Comparison of ENCODE assay signal across 11 mouse cellular contexts in genomic region chr2:173027169-173027823, GRCm38 (mm10). TPM values are rescaled to one million over a fixed set of nuclear protein-coding genes. Genes with fewer than 3 reads are reported as not detected.
DNase-seq lines count a peak whose midpoint lies in the region; ATAC-seq and TF ChIP-seq lines count a peak whose summit lies in the region.
"Had no signal": no experiment of that assay in that cellular context is flagged by ENCODE, and none has a peak within 500 bp of the region (broad histone marks: within the 10 kb centered on the region; RNA-seq: fewer than 3 reads in every experiment).

No protein-coding gene starts in this region.

- H3K4me3 ChIP-seq in heart, embryonic 14.5 days (ENCODE audit: control insufficient read depth in 1 of 2, insufficient read depth in 1 of 2, low read depth in 1 of 2, low read length in 2 of 2): peak overlapping the region in 1 of 2 experiments; percentile 8; a peak in 1 of 4 replicates
- H3K4me3 ChIP-seq in G1E (ENCODE audit: low read depth, low read length): peak overlapping the region; percentile 94; the same call in 1 of the 2 replicates
- peak overlapping the region; percentile 98 for H3K4me3 ChIP-seq in liver, embryonic 12.5 days
- H3K4me3 ChIP-seq: kidney, embryonic 15.5 days; neural tube, embryonic 12.5 days had no signal

- H3K9me3 ChIP-seq in heart, embryonic 14.5 days (ENCODE audit: control insufficient read depth, low read length): no peaks in the 10 kb centered on the region
- H3K9me3 ChIP-seq in G1E (replicated peaks): no peaks in the 10 kb centered on the region
- no peaks in the 10 kb centered on the region for H3K9me3 ChIP-seq in liver, embryonic 12.5 days (replicated peaks)
- H3K9me3 ChIP-seq: kidney, embryonic 15.5 days; neural tube, embryonic 12.5 days had no signal

- H3K36me3 ChIP-seq in heart, embryonic 14.5 days (ENCODE audit: control insufficient read depth, insufficient read depth, low read length): peaks cover 85% of the 10 kb centered on the region
- H3K36me3 ChIP-seq in G1E (replicated peaks): peaks cover 100% of the 10 kb centered on the region
- peaks cover 99% of the 10 kb centered on the region for H3K36me3 ChIP-seq in liver, embryonic 12.5 days

- no peak for ATAC-seq in heart, embryonic 14.5 days (ENCODE audit: insufficient number of reproducible peaks, insufficient read depth, low FRiP score, low read depth)
- ATAC-seq in G1E (ENCODE audit: extremely low read depth, insufficient number of reproducible peaks, low FRiP score, poor library complexity, severe bottlenecking): no peak
- ATAC-seq in liver, embryonic 12.5 days: no peak
- ATAC-seq in activated CD4-positive, CD25-positive, alpha-beta regulatory T cell, adult 4 months: no peak

- H3K4me2 ChIP-seq in heart, embryonic 14.5 days (ENCODE audit: low read length): peak overlapping the region; percentile 84
- peak overlapping the region; percentile 91 for H3K4me2 ChIP-seq in liver, embryonic 12.5 days
- H3K4me2 ChIP-seq: kidney, embryonic 15.5 days; neural tube, embryonic 12.5 days had no signal

- no peak for TF ChIP-seq CTCF in G1E (IDR thresholded peaks at IDR 0.05; ENCODE audit: low read depth, low read length)

- no peaks in the 10 kb centered on the region for H3K27me3 ChIP-seq in heart, embryonic 14.5 days (ENCODE audit: control insufficient read depth, insufficient read depth, low read length)
- no peaks in the 10 kb centered on the region for H3K27me3 ChIP-seq in G1E (ENCODE audit: insufficient read depth, low read length)
- no peaks in the 10 kb centered on the region for H3K27me3 ChIP-seq in liver, embryonic 12.5 days (replicated peaks)
- H3K27me3 ChIP-seq: kidney, embryonic 15.5 days; neural tube, embryonic 12.5 days had no signal

- peaks cover 50 to 77% of the 10 kb centered on the region in 2 experiments for H3K4me1 ChIP-seq in heart, embryonic 14.5 days (ENCODE audit: control insufficient read depth in 2 of 2, insufficient read depth in 2 of 2, low read length in 2 of 2)
- peaks cover 93% of the 10 kb centered on the region for H3K4me1 ChIP-seq in G1E (ENCODE audit: insufficient read depth, low read depth, low read length)
- H3K4me1 ChIP-seq in liver, embryonic 12.5 days: peaks cover 97% of the 10 kb centered on the region

- peak overlapping the region; percentile 32 for H3K9ac ChIP-seq in heart, embryonic 14.5 days (ENCODE audit: low read length)
- H3K9ac ChIP-seq in liver, embryonic 12.5 days: peak overlapping the region; percentile 97
- H3K9ac ChIP-seq: kidney, embryonic 15.5 days had no signal

- DNase-seq in heart, adult 9 months (ENCODE audit: low spot score in 2 of 2): no peak
- DNase-seq in CD4-positive helper T cell, adult 2 months (ENCODE audit: low read depth, low spot score): peak; percentile 36
- DNase-seq in G1E (ENCODE audit: low spot score): no peak
- no peak for DNase-seq in right cerebral cortex, postnatal 10 days (ENCODE audit: low spot score in 2 of 2)

- WGBS in heart, embryonic 14.5 days: 76% methylated on average over 6 of the region's 6 CpGs
- 90% methylated on average over 6 of the region's 6 CpGs for WGBS in liver, embryonic 12.5 days (ENCODE audit: insufficient replicate concordance)

- peak overlapping the region; percentile 12 to 50; a peak in 2 of 4 replicates for H3K27ac ChIP-seq in heart, embryonic 14.5 days (replicated peaks in 1 of 2; ENCODE audit: control insufficient read depth in 1 of 2, insufficient read depth in 1 of 2, low read depth in 2 of 2, low read length in 2 of 2)
- peak overlapping the region; percentile 99 for H3K27ac ChIP-seq in liver, embryonic 12.5 days
- H3K27ac ChIP-seq: kidney, embryonic 15.5 days; neural tube, embryonic 12.5 days had no signal

RNA-seq across cellular contexts. Expression of gene Rbm38, which starts 7.0 kb away (rescaled TPM):
- polyA plus RNA-seq in heart, embryonic 14.5 days (2014; fragmentation: Nextera tagmentation; extraction: Ambion mirVana): 126 and 129 TPM in 2 replicates
- total RNA-seq in G1E (2014; fragmentation: Nextera tagmentation): 299 and 342 TPM in 2 replicates
- 35.7 and 36.0 TPM in 2 replicates for total RNA-seq in G1E (2017)
- 692 and 737 TPM in 2 replicates for polyA plus RNA-seq in G1E (2012)
- 305 and 313 TPM in 2 replicates for polyA plus RNA-seq in liver, embryonic 12.5 days (2016; fragmentation: Nextera tagmentation; extraction: Ambion mirVana)
- 100 to 1,000 TPM; 154 to 186 TPM for polyA plus RNA-seq in activated CD4-positive, CD25-positive, alpha-beta regulatory T cell, adult 4 months (2017; shearing (Covaris generic))

RNA-seq across cellular contexts. Expression of gene Rae1, which starts 27.4 kb away (rescaled TPM):
- polyA plus RNA-seq in heart, embryonic 14.5 days (2014; fragmentation: Nextera tagmentation; extraction: Ambion mirVana): 99.7 and 101 TPM in 2 replicates
- total RNA-seq in G1E (2014; fragmentation: Nextera tagmentation): 165 and 189 TPM in 2 replicates
- total RNA-seq in G1E (2017): 92.4 and 93.2 TPM in 2 replicates
- polyA plus RNA-seq in G1E (2012): 60.2 and 71.9 TPM in 2 replicates
- polyA plus RNA-seq in liver, embryonic 12.5 days (2016; fragmentation: Nextera tagmentation; extraction: Ambion mirVana): 117 and 119 TPM in 2 replicates
- polyA plus RNA-seq in activated CD4-positive, CD25-positive, alpha-beta regulatory T cell, adult 4 months (2017; shearing (Covaris generic)): 10 to 100 TPM; 54.5 to 63.6 TPM

RNA-seq across cellular contexts. Expression of gene Spo11, which starts 49.8 kb away (rescaled TPM):
- 0.32 TPM in 1 of 2 replicates, not detected in the other for polyA plus RNA-seq in heart, embryonic 14.5 days (2014; fragmentation: Nextera tagmentation; extraction: Ambion mirVana)
- not detected in 2 replicates for total RNA-seq in G1E (2014; fragmentation: Nextera tagmentation)
- not detected in 2 replicates for total RNA-seq in G1E (2017)
- polyA plus RNA-seq in G1E (2012): not detected in 2 replicates
- 0.10 TPM in 1 of 2 replicates, not detected in the other for polyA plus RNA-seq in liver, embryonic 12.5 days (2016; fragmentation: Nextera tagmentation; extraction: Ambion mirVana)
- 1 to 10 TPM; 3.5 to 5.2 TPM for polyA plus RNA-seq in activated CD4-positive, CD25-positive, alpha-beta regulatory T cell, adult 4 months (2017; shearing (Covaris generic))
- total RNA-seq: gastrocnemius, postnatal 25 days had no signal
- polyA plus RNA-seq: liver, adult 2 months had no signal
